Mouse (Mus musculus) layer of hippocampus, adult 8-10 months (tissue): ENCODE measurements around the gene Spata31d1a. TPM values are rescaled to one million over a fixed set of nuclear protein-coding genes. Genes with fewer than 3 reads are reported as not detected.
A peak's percentile ranks its signal among the peaks of the same experiment; 100 is the strongest.
"Not testable (repeated sequence)": the region's sequence is repeated elsewhere in the genome, so short reads cannot be mapped to it uniquely, and the experiment has no call there.

Experiments
- DNase-seq, 2 experiments: peaks; one replicate each; pipeline ENCODE4 v3.0.0; 2022; ENCODE audit warnings: low spot score in 2 of 2
- total RNA-seq, 4 experiments: library from RNA; stranded (reverse); gene quantifications; 2 replicates each; pipeline ENCODE4 v1.2.4; 2022

The Spata31d1a gene
- total RNA-seq, 4 experiments from 2014 or later = 0.18 to 0.47 (median 0.22) TPM

GRCm38 (mm10) chr13:59703514-59703913 is 6.6 kb downstream of the Spata31d1a start:
- DNase-seq = no peak

DNA sequence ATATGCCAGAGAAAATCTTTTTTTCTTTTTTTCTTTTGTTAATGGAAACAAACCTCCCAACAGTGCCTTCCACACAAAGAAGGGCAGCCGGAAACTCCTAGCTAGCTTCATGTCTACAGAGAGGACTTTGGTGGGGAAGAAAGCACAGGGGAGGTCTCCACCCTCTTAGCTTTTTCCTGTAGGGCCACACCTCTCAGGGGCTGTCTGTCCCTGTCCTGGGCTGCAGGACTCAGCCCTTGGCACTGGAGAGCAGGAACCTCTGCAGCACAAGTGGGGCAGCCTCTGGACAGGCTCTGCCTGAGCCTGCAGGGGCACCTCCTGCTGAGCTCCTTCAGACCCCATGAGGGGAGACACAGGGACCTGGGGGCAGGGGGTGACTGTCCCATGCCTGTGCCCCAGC is 10.0 kb downstream of the Spata31d1a start:
- not testable (repeated sequence) for DNase-seq

GRCm38 (mm10) chr13:59699131-59699530 is 11.0 kb downstream of the Spata31d1a start:
- DNase-seq = no peak

DNA sequence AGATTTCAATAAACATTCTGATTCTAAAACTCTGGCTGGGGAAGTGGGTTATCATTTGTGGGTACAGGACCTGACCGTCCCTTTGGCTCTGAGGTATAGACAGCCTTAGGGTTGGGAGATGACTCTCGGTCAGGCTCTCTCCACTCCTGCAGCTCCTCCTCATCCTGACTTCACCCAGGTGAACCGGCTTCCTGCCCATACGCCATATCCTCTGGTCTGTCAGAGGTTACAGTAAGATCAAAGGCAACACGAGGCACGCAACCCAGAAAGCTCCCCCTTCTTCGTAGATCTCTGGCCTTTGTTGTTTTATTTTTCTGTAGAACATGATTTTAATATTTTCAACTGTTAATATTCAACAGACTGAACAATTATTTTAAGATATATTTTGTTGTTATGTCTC is 14.3 kb downstream of the Spata31d1a start:
- no peak for DNase-seq

DNA sequence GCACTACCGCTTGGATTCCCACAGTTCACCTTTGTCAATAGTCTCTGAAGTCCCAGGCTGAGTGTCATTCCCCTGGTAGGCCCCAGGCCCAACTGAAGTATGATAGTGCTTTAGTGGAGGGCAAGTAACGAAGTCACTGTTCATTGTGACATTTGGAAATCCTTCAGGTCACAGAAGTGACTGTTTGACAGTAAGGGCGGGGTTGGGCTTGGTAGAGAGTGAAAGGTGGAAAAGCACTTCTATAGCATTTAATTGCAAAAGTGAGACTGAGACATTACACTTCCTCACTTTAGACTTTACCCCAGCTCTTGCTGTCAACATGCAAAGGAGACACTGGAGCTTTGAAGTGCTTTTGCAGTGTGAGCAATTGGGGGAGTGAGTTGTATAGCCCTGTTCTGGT is 16.1 kb downstream of the Spata31d1a start, which contains the start of gene 4921517D22Rik:
TSS of gene 4921517D22Rik (minus strand) at position 101 of the 400 bp plus-strand sequence.
- no peak for DNase-seq

GRCm38 (mm10) chr13:59691478-59691877 is 18.7 kb downstream of the Spata31d1a start:
- DNase-seq = no peak

DNA sequence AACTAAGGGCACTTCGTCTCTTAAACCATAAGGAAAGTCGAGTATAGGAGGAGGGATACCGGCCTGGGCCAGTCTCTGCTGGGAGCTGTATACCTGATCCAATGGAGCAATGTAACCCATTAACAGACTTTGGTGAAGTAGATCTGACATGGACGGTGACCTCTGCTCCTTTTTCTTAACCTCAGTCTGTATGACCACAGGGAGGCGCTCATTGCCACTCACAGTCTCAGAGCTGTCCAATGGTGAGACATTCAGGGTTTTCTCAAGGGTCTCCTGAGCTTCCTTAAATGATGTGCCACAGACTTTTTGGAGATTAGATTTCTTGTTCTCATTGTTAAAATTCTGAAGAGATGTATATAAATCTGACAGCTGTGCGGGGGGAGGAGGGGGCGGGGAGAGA is 19.6 kb downstream of the Spata31d1a start:
- no peak for DNase-seq

DNA sequence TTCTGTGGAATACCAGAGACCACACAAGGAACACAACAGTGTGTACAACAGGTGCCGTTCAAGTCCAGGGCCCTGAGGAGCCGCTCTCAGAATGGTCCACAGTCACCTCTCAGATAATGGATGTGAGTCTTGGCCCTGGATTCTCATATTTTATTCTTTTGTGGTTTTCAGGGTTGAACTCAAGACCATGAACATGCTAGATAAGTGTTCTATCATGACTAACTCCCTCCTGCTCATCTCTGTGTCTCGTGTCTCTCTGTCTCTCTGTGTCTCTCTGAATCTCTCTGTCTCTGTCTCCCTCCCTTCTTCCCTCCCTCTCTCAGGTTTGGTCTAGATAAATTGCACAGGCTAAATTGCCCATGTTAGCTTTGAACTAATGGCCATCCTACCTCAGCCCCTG is 20.3 kb downstream of the Spata31d1a start:
- DNase-seq = no peak

DNA sequence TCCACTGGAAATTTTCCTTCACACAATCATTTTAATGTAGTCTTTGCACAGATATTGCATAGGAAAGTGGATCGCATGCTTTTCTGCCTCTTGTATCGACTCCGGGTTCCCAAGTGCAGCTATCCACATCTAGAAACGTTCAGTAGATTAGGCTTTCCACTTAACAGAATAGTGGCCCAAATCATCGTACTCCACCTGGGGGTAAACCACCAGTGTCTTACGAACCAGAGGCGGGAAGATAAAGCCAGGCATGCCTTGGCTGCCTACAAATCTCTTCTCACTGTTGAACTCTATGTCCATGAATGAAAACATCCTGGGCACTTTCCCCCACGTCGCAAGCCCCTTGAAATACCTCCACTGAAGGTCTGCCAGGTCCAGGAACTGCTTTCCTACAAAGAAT is 20.8 kb downstream of the Spata31d1a start:
- no peak for DNase-seq

DNA sequence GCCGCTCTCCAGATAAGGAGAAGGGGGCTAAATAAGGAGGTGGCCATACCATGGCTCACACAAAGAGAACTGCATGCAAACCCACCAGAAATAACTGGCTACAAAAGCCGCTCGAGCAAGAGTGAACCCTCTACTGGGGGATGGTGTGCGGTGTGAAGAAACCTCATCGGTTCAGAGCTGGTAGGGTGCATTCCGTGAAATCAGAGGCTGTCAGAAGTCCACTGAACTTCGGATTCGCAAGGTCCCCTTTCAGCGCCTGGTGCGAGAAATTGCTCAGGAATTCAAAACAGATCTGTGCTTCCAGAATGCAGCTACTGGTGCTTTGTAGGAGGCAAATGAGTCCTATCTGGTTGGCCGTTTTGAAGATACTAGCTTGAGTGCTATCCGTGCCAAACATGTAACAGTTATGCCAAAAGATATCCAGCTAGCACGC is 21.8 kb downstream of the Spata31d1a start:
- DNase-seq = no peak

DNA sequence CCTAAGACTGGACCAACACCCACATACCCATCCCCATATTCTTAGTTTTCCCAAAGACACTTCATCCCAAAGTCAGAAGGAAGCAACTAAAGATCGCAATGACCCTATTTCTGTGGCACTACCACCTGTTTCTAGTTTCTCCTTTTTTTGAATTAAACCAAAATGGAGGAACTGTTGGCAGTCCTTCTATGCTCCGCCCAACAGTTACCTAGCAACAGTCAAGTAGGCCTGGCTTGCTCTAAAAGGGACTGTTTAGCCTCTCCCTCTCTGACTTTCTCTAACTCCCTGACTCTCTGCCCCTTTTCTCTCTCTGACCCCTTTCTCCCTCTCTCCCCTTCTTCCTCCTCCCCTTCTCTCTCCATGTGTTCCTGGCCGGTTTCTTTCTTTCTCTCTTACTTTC is 24.9 kb downstream of the Spata31d1a start:
- no peak for DNase-seq

DNA sequence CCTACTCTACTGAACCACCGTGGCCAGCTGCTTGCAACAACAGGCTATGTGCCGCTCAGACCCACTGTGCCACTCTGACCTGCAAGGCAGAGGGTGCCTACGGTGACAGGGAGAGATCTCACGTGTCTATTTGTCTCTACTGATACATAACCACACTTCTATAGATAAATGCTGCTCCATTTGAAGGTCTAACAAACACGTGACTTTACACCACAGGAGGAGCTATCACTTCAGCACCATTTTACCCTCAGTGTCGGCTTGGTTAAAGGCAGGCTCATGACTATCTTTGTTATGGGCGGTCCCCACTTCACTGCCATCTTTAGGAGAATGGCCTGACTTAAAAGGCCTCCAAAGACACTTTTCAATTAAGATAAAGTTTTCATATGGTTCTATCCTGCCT is 27.5 kb downstream of the Spata31d1a start:
- no peak for DNase-seq

DNA sequence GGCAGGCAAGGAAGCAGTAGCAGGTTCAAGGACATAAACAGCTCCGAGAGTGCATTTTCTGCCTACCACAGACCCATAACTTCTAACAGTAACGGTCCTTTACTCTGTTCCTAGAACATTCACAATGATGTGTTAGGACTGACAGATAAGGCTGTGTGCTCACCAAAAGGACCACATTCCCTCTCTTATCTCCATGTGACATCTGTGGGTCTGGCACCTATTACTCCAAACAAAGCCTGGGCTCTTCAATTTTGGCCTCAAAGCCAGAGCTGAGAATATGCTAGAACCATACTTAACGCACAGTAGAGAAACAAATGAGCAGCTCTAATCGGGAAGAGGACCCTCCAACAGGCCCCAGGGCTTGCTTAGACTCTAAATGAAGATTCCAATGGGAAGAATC is 30.2 kb downstream of the Spata31d1a start:
- no peak for DNase-seq

GRCm38 (mm10) chr13:59679306-59679705 is 30.8 kb downstream of the Spata31d1a start:
- no peak for DNase-seq

DNA sequence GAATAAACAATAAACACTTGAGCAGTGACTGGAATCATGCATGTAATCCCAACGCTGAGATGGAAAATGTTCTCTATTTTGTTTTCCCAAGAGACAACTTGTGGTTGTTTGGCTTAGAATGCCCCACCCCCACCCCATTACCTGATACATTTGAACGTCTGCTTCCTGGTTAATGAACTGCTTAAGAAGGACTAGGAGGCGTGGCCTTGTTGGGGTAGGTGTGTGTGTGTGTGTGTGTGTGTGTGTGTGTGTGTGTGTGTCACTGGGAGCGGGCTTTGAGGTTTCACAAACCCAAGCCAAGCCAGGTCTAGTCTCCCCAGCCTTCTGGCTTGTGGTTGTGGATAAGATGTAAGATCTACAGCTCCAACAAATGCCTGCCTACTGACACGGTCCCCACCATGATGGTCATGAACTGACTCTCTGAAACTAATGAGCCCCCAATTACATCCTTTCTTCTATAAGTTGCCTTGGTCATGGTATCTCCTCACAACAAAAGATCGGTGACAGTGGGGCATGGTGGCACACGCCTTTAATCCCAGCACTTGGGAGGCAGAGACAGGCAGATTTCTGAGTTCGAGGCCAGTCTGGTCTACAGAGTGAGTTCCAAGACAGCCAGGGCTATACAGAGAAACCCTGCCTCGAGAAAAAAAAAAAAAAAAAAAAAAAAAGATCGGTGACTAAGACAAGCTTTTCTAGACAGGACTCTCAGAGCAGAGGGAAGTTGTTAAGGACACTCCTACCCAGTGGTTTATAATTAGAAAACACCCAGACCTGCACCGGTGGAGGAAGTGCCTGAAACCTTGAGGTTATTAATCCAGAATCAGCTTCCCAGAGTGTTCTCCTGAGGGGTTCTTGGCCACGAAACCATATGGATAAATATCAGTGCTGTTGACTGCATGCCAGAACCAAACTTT is 33.6 kb downstream of the Spata31d1a start:
- DNase-seq = no peak

GRCm38 (mm10) chr13:59675151-59676011 is 34.7 kb downstream of the Spata31d1a start, which contains the start of gene Golm1:
Gene Golm1 (minus strand): TSS chr13:59675811.
- DNase-seq = no peak

DNA sequence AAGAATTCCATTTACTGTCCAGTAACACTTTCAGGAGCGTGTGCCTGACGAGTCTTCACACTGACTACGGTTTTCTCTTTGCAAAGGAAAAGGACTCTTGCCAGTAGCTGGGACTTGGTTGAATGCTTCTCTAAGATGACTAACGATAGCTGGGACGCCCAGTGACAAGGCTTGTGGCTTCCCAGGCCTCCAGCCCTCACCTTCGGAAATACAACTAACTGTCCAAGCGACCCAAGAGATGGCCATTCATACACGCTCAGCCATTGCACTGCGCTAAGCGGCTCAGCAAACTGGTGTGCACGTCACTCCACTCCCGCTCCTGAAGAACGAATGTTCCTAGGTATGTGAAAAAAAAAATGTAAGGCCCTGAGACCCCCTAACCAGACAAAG is 35.4 kb downstream of the Spata31d1a start:
- DNase-seq = no peak

GRCm38 (mm10) chr13:59674215-59674614 is 35.9 kb downstream of the Spata31d1a start:
- DNase-seq = no peak

- no peak for DNase-seq
Measured at GRCm38 (mm10) chr13:59673597-59673996, 36.5 kb downstream of the Spata31d1a start.

- DNase-seq = no peak
Measured at GRCm38 (mm10) chr13:59672248-59672647, 37.9 kb downstream of the Spata31d1a start.

DNA sequence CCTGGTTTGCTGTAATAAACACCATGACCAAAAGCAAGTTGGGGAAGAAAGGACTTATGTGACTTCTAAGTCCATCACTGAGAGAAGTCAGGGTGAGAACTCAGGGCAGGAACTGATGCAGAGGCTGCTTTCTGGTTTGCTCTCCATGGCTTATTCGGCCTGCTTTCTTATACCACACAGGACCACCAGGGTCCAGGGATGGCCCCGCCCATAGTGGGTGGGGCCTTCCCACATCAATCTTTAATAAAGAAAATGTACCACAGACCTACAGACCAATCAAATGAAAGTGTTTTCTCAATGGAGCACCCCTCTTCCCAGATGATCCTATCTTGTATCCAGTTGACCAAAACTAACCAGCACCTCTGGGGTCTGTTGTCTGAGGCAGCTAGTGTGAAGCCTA is 38.6 kb downstream of the Spata31d1a start:
- no peak for DNase-seq

GRCm38 (mm10) chr13:59669946-59670345 is 40.2 kb downstream of the Spata31d1a start:
- peak; percentile 45 to 74 for DNase-seq
